Mouse (Mus musculus) frontal cortex, postnatal 25 days (tissue): ENCODE data around the gene Lrrc25.

ENCODE experiments used
- DNase-seq, 2 experiments: peaks; one replicate each; pipeline ENCODE4 v3.0.0; 2022; ENCODE audit warnings: low spot score in 2 of 2

Lrrc25 gene

GRCm38 (mm10) chr8:70647343-70648163 lies 31.6 kb downstream of the Lrrc25 start:
- no peak for DNase-seq

- DNase-seq, result no peak
These were observed 32.1 kb downstream of the Lrrc25 start for GRCm38 (mm10) chr8:70648164-70648442.

- no peak for DNase-seq
These were observed 33.0 kb downstream of the Lrrc25 start for GRCm38 (mm10) chr8:70648921-70649320.

GRCm38 (mm10) chr8:70649324-70649723 lies 33.4 kb downstream of the Lrrc25 start:
- DNase-seq, result no peak

GRCm38 (mm10) chr8:70650351-70650750 lies 34.4 kb downstream of the Lrrc25 start:
- DNase-seq, result no peak

- no peak for DNase-seq
These were observed 37.3 kb downstream of the Lrrc25 start for GRCm38 (mm10) chr8:70653226-70653625.

- DNase-seq, result no peak
These were observed 38.2 kb downstream of the Lrrc25 start for GRCm38 (mm10) chr8:70654121-70654520.

- no peak for DNase-seq
These were observed 39.5 kb downstream of the Lrrc25 start for GRCm38 (mm10) chr8:70655469-70655868.

- DNase-seq, result no peak
These were observed 40.3 kb downstream of the Lrrc25 start for GRCm38 (mm10) chr8:70656193-70656790.

GRCm38 (mm10) chr8:70657214-70657613 lies 41.3 kb downstream of the Lrrc25 start:
- no peak for DNase-seq

- DNase-seq, result no peak
These were observed 41.8 kb downstream of the Lrrc25 start for GRCm38 (mm10) chr8:70657739-70658138.

- no peak for DNase-seq
These were observed 43.1 kb downstream of the Lrrc25 start for GRCm38 (mm10) chr8:70658897-70659603.

GRCm38 (mm10) chr8:70659604-70660272 lies 43.8 kb downstream of the Lrrc25 start:
- DNase-seq, result peak; percentile 49 to 64

- DNase-seq, result no peak
These were observed 44.3 kb downstream of the Lrrc25 start, which contains the start of gene Pgpep1 for GRCm38 (mm10) chr8:70660273-70660725. TSS of gene Pgpep1 (minus strand) at chr8:70660388.

- no peak for DNase-seq
These were observed 47.7 kb downstream of the Lrrc25 start for GRCm38 (mm10) chr8:70663691-70664090.

GRCm38 (mm10) chr8:70664631-70665030 lies 48.7 kb downstream of the Lrrc25 start:
- DNase-seq, result no peak

- no peak for DNase-seq
These were observed 49.6 kb downstream of the Lrrc25 start for GRCm38 (mm10) chr8:70665599-70665998.

- no peak for DNase-seq
These were observed 51.1 kb downstream of the Lrrc25 start for GRCm38 (mm10) chr8:70667071-70667470.
